Mouse (Mus musculus) heart, embryonic 11.5 days (tissue): Measurements from ENCODE around the gene Pdzk1ip1. TPM values are rescaled to one million over a fixed set of nuclear protein-coding genes. Genes with fewer than 3 reads are reported as not detected.
A peak's percentile ranks its signal among the peaks of the same experiment; 100 is the strongest.

Experiments used
- ATAC-seq: fragments of 200-750 bp; cut with Nextera tagmentation; replicated peaks from 2 replicates; pipeline ENCODE4 v1.8.0; 2017; ENCODE audit warnings: moderate library complexity; ENCODE audit not compliant: insufficient number of reproducible peaks, low FRiP score, low TSS enrichment
- H3K27ac ChIP-seq: fragments of 300-500 bp; sonication (generic); 2 replicates; pipeline ENCODE4 v1.5.1; 2014; ENCODE audit warnings: mild to moderate bottlenecking, low read depth, low read length
- H3K27me3 ChIP-seq: fragments of 300-500 bp; sonication (generic); 2 replicates; pipeline ENCODE4 v1.6.1; 2014; ENCODE audit warnings: mild to moderate bottlenecking, low read length, mixed read lengths; ENCODE audit not compliant: control insufficient read depth, insufficient read depth
- H3K36me3 ChIP-seq: fragments of 300-500 bp; sonication (generic); 2 replicates; pipeline ENCODE4 v1.6.1; 2014; ENCODE audit warnings: mild to moderate bottlenecking, low read length, moderate library complexity, mixed read lengths; ENCODE audit not compliant: control insufficient read depth, insufficient read depth
- H3K4me1 ChIP-seq: fragments of 300-500 bp; sonication (generic); 2 replicates; pipeline ENCODE4 v1.6.1; 2014; ENCODE audit warnings: low read length; ENCODE audit not compliant: control insufficient read depth, insufficient read depth
- H3K4me2 ChIP-seq: fragments of 300-500 bp; sonication (generic); 2 replicates; pipeline ENCODE4 v1.6.1; 2014; ENCODE audit warnings: mild to moderate bottlenecking, moderate library complexity
- H3K4me3 ChIP-seq: fragments of 300-500 bp; sonication (generic); 2 replicates; pipeline ENCODE4 v1.5.1; 2014; ENCODE audit warnings: low read depth, low read length
- H3K9ac ChIP-seq: fragments of 300-500 bp; sonication (generic); 2 replicates; pipeline ENCODE4 v1.6.1; 2014; ENCODE audit warnings: mild to moderate bottlenecking, low read depth, low read length, moderate library complexity
- H3K9me3 ChIP-seq: fragments of 300-500 bp; sonication (generic); replicated peaks from 2 replicates; pipeline ENCODE4 v1.6.1; 2016; ENCODE audit warnings: low read length; ENCODE audit not compliant: control insufficient read depth
- WGBS: fragments of 180-500 bp; shearing (Covaris S2); extraction: QIAGEN DNeasy Blood & Tissue Kit; methylation state at CpG from one replicate; pipeline ENCODE4 v1.1.7; 2014; ENCODE audit not compliant: insufficient replicate concordance; 5-methylcytosine and 5-hydroxymethylcytosine counted together
- polyA plus RNA-seq: library from polyadenylated mRNA; unstranded; fragments of >200 nt; fragmentation: Nextera tagmentation; extraction: Ambion mirVana; gene quantifications from 2 replicates; pipeline ENCODE4 v1.2.1, GENCODE M21; 2014

Pdzk1ip1 gene
- polyA plus RNA-seq, 1 experiment from 2014 or later: 66.1 TPM

- Histone ChIP-seq H3K27ac (peak within 1 kb of the TSS; percentile 88), H3K4me1 (peaks cover 15% of the 10 kb centered on the region), H3K4me3 (peak within 1 kb of the TSS; percentile 56), H3K9me3 (no peaks in the 10 kb centered on the region), H3K4me2 (peak within 1 kb of the TSS; percentile 75), H3K27me3 (peaks cover 71% of the 10 kb centered on the region), H3K9ac (peak within 1 kb of the TSS; percentile 90), H3K36me3 (no peaks in the 10 kb centered on the region)
- under 1% methylated on average over 53 of the region's 60 CpGs for WGBS
- peak; percentile 81 for ATAC-seq
Measured at GRCm38 (mm10) chr4:115056371-115056920, 32.1 kb upstream of the Pdzk1ip1 start, which contains the start of gene Tal1. Gene Tal1 (plus strand): TSS chr4:115056426.

- Histone ChIP-seq H3K4me1 (peaks cover 14% of the 10 kb centered on the region), H3K4me2 (peak overlapping the region; percentile 75), H3K27me3 (peaks cover 71% of the 10 kb centered on the region), H3K36me3 (no peaks in the 10 kb centered on the region), H3K4me3 (peak overlapping the region; percentile 56), H3K9ac (peak overlapping the region; percentile 90), H3K9me3 (no peaks in the 10 kb centered on the region), H3K27ac (peak overlapping the region; percentile 88)
- ATAC-seq: peak; percentile 68
- WGBS: under 1% methylated on average over 46 of the region's 48 CpGs
Measured at GRCm38 (mm10) chr4:115056921-115057673, 31.4 kb upstream of the Pdzk1ip1 start.

- H3K9me3 ChIP-seq: no peaks in the 10 kb centered on the region
- H3K27me3 ChIP-seq: peaks cover 78% of the 10 kb centered on the region
- peak overlapping the region; percentile 88 for H3K27ac ChIP-seq
- peak overlapping the region; percentile 56 for H3K4me3 ChIP-seq
- peak; percentile 11; the same call in 1 of the 2 replicates for ATAC-seq
- H3K4me2 ChIP-seq: peak overlapping the region; percentile 75
- under 1% methylated on average over 33 of the region's 33 CpGs for WGBS
- peaks cover 10% of the 10 kb centered on the region for H3K4me1 ChIP-seq
- no peaks in the 10 kb centered on the region for H3K36me3 ChIP-seq
- H3K9ac ChIP-seq: peak overlapping the region; percentile 90
Measured at GRCm38 (mm10) chr4:115057674-115058316, 30.7 kb upstream of the Pdzk1ip1 start.

GRCm38 (mm10) chr4:115058317-115058761 is 30.2 kb upstream of the Pdzk1ip1 start:
- Histone ChIP-seq H3K9me3 (no peaks in the 10 kb centered on the region), H3K4me2 (peak overlapping the region; percentile 75), H3K36me3 (no peaks in the 10 kb centered on the region), H3K27me3 (peaks cover 83% of the 10 kb centered on the region), H3K4me1 (peaks cover 12% of the 10 kb centered on the region), H3K9ac (peak overlapping the region; percentile 90), H3K4me3 (peak overlapping the region; percentile 56), H3K27ac (peak overlapping the region; percentile 88)
- WGBS: under 1% methylated on average over 20 of the region's 20 CpGs
- no peak for ATAC-seq

GRCm38 (mm10) chr4:115058871-115059590 is 29.5 kb upstream of the Pdzk1ip1 start:
- Histone ChIP-seq H3K4me2 (peak overlapping the region; percentile 75), H3K9ac (peak overlapping the region; percentile 90), H3K36me3 (no peaks in the 10 kb centered on the region), H3K27ac (peak overlapping the region; percentile 88), H3K27me3 (peaks cover 86% of the 10 kb centered on the region), H3K9me3 (no peaks in the 10 kb centered on the region), H3K4me1 (peaks cover 14% of the 10 kb centered on the region), H3K4me3 (peak overlapping the region; percentile 56)
- 2% methylated on average over 23 of the region's 23 CpGs for WGBS
- no peak for ATAC-seq

- no peaks in the 10 kb centered on the region for H3K9me3 ChIP-seq
- ATAC-seq: no peak
- peak overlapping the region; percentile 88 for H3K27ac ChIP-seq
- peak overlapping the region; percentile 75 for H3K4me2 ChIP-seq
- H3K36me3 ChIP-seq: no peaks in the 10 kb centered on the region
- H3K27me3 ChIP-seq: peaks cover 86% of the 10 kb centered on the region
- 7% methylated on average over 12 of the region's 12 CpGs for WGBS
- H3K4me1 ChIP-seq: peaks cover 14% of the 10 kb centered on the region
- peak overlapping the region; percentile 90 for H3K9ac ChIP-seq
- H3K4me3 ChIP-seq: peak overlapping the region; percentile 56
Measured at GRCm38 (mm10) chr4:115059871-115060270, 28.6 kb upstream of the Pdzk1ip1 start.

GRCm38 (mm10) chr4:115060753-115061152 is 27.8 kb upstream of the Pdzk1ip1 start:
- no peak for ATAC-seq

GRCm38 (mm10) chr4:115062540-115062874 is 26.0 kb upstream of the Pdzk1ip1 start:
- Histone ChIP-seq H3K27me3 (peaks cover 81% of the 10 kb centered on the region), H3K36me3 (no peaks in the 10 kb centered on the region)

More at GRCm38 (mm10) chr4:115060753-115061152, 27.8 kb upstream of the Pdzk1ip1 start:
- Histone ChIP-seq H3K36me3 (no peaks in the 10 kb centered on the region), H3K4me3 (peak overlapping the region; percentile 56), H3K4me1 (peaks cover 14% of the 10 kb centered on the region), H3K9ac (peak overlapping the region; percentile 90), H3K27me3 (peaks cover 84% of the 10 kb centered on the region), H3K9me3 (no peaks in the 10 kb centered on the region), H3K4me2 (peak overlapping the region; percentile 75), H3K27ac (peak overlapping the region; percentile 88; the same call in 1 of the 2 replicates)
- 16% methylated on average over 3 of the region's 3 CpGs for WGBS

More at GRCm38 (mm10) chr4:115062540-115062874, 26.0 kb upstream of the Pdzk1ip1 start:
- Histone ChIP-seq H3K4me3 (peak overlapping the region; percentile 63), H3K4me1 (peaks cover 9% of the 10 kb centered on the region; the same call in 1 of the 2 replicates), H3K9ac (peak overlapping the region; percentile 75), H3K9me3 (no peaks in the 10 kb centered on the region), H3K27ac (peak overlapping the region; percentile 57; the same call in 1 of the 2 replicates), H3K4me2 (peak overlapping the region; percentile 98)
- 2% methylated on average over 9 of the region's 9 CpGs for WGBS
- ATAC-seq: no peak
